Mouse (Mus musculus) cerebellum, adult 2 months (tissue): ENCODE data around the gene Pacrg.

Source experiments
- CTCF ChIP-seq: fragments of 200-500 bp; IDR thresholded peaks from 2 replicates; pipeline ENCODE4 v1.5.1; 2011; ENCODE audit warnings: low read depth, mild to moderate bottlenecking, control low read depth, low read length, moderate library complexity, borderline replicate concordance; ENCODE audit not compliant: insufficient read depth
- POLR2A ChIP-seq: fragments of 200-500 bp; IDR thresholded peaks from 2 replicates; pipeline ENCODE4 v1.6.1; 2011; ENCODE audit warnings: low read length, control low read depth, borderline replicate concordance; ENCODE audit not compliant: insufficient read depth

DNA sequence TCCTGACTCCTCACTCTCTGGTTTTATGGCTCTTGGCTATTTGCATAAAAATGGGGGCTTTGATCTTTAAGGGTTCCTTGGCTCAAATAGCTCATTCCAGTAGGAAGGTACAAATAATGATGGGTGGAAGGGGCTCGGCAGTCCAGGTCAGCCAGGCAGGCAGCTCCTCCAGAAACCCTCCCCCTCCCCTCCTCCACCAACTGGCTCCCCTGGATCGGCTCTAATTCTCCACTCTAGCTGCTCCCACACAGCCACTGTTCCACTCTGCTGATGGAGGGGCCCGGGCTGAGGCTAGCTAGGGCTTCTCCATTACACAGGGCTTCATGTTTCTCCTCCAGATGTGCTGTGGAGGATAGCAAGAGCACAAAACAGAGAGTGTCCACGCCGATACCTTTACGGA, 325.3 kb downstream of the Pacrg start:
- TF ChIP-seq CTCF (no peak), POLR2A (no peak)
